Mouse (Mus musculus) lung, embryonic 16.5 days (tissue): Measurements from ENCODE around the gene Ace. TPM values are rescaled to one million over a fixed set of nuclear protein-coding genes. Genes with fewer than 3 reads are reported as not detected.

Experiments used
- ATAC-seq: fragments of 200-750 bp; cut with Nextera tagmentation; 2 replicates; pipeline ENCODE4 v1.8.0; 2017; ENCODE audit warnings: low read depth, mild to moderate bottlenecking, moderate library complexity
- H3K27ac ChIP-seq: fragments of 300-500 bp; sonication (generic); 2 replicates; pipeline ENCODE4 v1.5.1; 2014; ENCODE audit warnings: mild to moderate bottlenecking, control low read depth, low read length
- H3K27me3 ChIP-seq: fragments of 300-500 bp; sonication (generic); 2 replicates; pipeline ENCODE4 v1.6.1; 2014; ENCODE audit warnings: low read depth, low read length, mixed read lengths; ENCODE audit not compliant: control insufficient read depth, insufficient read depth
- H3K36me3 ChIP-seq: fragments of 300-500 bp; sonication (generic); 2 replicates; pipeline ENCODE4 v1.6.1; 2014; ENCODE audit warnings: low read length; ENCODE audit not compliant: control insufficient read depth, insufficient read depth
- H3K4me1 ChIP-seq: fragments of 300-500 bp; sonication (generic); replicated peaks from 2 replicates; pipeline ENCODE4 v1.6.1; 2014; ENCODE audit warnings: low read length, mixed read lengths; ENCODE audit not compliant: control insufficient read depth, insufficient read depth
- H3K4me2 ChIP-seq: fragments of 300-500 bp; sonication (generic); 2 replicates; pipeline ENCODE4 v1.6.1; 2014; ENCODE audit warnings: low read depth, low read length, control low read depth
- H3K4me3 ChIP-seq: fragments of 300-500 bp; sonication (generic); 2 replicates; pipeline ENCODE4 v1.5.1; 2014; ENCODE audit warnings: mild to moderate bottlenecking, low read length, control low read depth
- H3K9ac ChIP-seq: fragments of 300-500 bp; sonication (generic); 2 replicates; pipeline ENCODE4 v1.6.1; 2014; ENCODE audit warnings: low read length, control low read depth
- H3K9me3 ChIP-seq: fragments of 300-500 bp; sonication (generic); 2 replicates; pipeline ENCODE4 v1.6.1; 2016; ENCODE audit warnings: low read length; ENCODE audit not compliant: control insufficient read depth
- WGBS: fragments of 180-500 bp; shearing (Covaris S2); extraction: QIAGEN DNeasy Blood & Tissue Kit; methylation state at CpG from one replicate; pipeline ENCODE4 v1.1.7; 2014; 5-methylcytosine and 5-hydroxymethylcytosine counted together
- polyA plus RNA-seq: library from polyadenylated mRNA; unstranded; fragments of >200 nt; fragmentation: Nextera tagmentation; extraction: Ambion mirVana; gene quantifications from 2 replicates; pipeline ENCODE4 v1.2.1, GENCODE M21; 2015

Gene Ace
- 16.2 and 17.9 TPM in 2 replicates for polyA plus RNA-seq

GRCm38 (mm10) chr11:105967741-105968574 lies at the start of gene Ace:
TSS of gene Ace (plus strand) at chr11:105967945.
- H3K9ac ChIP-seq = peak within 1 kb of the TSS; percentile 66
- peak within 1 kb of the TSS; percentile 54 for H3K4me3 ChIP-seq
- WGBS = under 1% methylated on average over 73 of the region's 76 CpGs
- peaks cover 13% of the 10 kb centered on the region; the same call in 1 of the 2 replicates for H3K27me3 ChIP-seq
- peak; percentile 79 for ATAC-seq
- peak within 1 kb of the TSS; percentile 81 for H3K4me2 ChIP-seq
- H3K4me1 ChIP-seq = peaks cover 6% of the 10 kb centered on the region
- H3K36me3 ChIP-seq = no peaks in the 10 kb centered on the region
- H3K27ac ChIP-seq = no peak within 1 kb of the TSS; the same call in 1 of the 2 replicates
- H3K9me3 ChIP-seq = no peaks in the 10 kb centered on the region

DNA sequence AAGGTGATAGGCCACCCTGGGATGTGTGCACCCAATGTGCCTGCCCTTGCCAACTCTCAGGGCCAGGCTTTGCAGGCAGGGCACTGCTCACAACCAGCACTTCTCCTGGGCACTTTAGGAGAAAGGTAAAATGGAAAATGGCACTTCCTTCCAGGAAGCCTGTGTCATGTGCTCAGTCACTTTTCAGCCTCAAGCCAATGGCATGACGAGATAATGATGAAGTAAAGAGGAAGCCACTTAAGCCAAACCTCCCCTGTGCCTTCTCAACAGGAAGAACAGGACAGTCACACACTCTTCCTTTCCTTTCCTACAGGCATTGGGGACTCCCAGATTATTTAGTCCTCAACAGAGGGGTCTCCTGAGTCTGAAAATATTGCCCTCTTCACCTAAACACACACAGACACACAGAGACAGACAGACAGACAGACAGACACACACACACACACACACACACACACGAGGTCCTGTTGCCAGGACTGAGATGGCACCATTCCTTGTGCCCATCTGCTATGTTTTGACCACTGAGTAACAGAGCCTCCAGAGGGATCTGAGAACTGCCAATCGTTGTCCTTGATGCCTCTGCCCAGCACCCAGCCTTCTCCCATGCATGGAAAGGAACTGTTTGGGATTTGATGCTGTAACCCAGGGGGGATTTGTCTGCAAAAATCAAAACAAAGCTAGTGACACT lies 47.5 kb upstream of the Ace start:
- H3K4me1 ChIP-seq = no peaks in the 10 kb centered on the region
- H3K36me3 ChIP-seq = peaks cover 31% of the 10 kb centered on the region
- WGBS = 80% methylated on average over 3 of the region's 3 CpGs
- H3K27me3 ChIP-seq = no peaks in the 10 kb centered on the region
- H3K4me2 ChIP-seq = no peak overlapping the region
- no peak for ATAC-seq
- H3K9me3 ChIP-seq = no peaks in the 10 kb centered on the region
- H3K9ac ChIP-seq = no peak overlapping the region
- no peak overlapping the region for H3K4me3 ChIP-seq
- H3K27ac ChIP-seq = no peak overlapping the region

DNA sequence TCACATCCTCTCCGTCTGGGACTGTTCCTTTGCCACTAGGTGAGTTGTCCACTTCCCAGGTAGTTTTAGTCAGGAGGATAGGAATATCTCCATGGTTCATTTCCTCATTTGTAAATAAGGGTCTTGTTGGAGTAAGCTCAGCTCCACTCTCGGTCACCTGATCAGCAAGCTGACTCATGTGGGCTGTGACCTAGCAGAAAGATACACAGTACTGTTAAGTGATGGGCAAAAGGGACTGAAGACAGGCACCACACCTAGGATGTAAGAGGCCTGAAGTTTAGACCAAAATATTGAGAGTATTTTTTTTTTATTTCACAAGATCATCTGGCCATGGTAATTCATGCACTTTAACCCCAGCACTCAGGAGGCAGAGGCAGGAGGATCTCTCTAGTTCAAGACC lies 46.9 kb upstream of the Ace start:
- no peak overlapping the region for H3K27ac ChIP-seq
- no peak overlapping the region for H3K4me2 ChIP-seq
- no peaks in the 10 kb centered on the region for H3K27me3 ChIP-seq
- no peak for ATAC-seq
- H3K9ac ChIP-seq = no peak overlapping the region
- 86% methylated on average over 2 of the region's 2 CpGs for WGBS
- H3K4me1 ChIP-seq = no peaks in the 10 kb centered on the region
- peaks cover 31% of the 10 kb centered on the region for H3K36me3 ChIP-seq
- H3K4me3 ChIP-seq = no peak overlapping the region
- H3K9me3 ChIP-seq = no peaks in the 10 kb centered on the region

DNA sequence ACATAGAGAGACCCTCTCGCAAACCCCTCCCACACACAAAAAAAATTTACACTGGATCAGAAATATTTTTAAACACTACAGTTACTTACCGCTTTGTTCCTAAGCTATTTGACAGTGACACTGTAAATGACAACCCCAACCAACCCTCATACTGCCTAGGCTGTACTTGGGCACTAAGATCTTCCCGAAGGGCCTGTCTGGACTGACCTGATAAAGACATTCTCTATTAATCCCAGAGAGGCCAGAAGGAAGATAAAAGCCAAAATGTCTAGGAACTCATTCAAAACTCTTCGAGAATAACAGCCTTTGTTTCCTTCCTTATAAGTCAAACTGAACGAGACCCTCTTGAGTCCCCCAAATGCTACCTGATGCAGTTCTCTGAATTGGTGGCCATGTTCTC lies 46.5 kb upstream of the Ace start:
- no peaks in the 10 kb centered on the region for H3K27me3 ChIP-seq
- 85% methylated on average over 5 of the region's 5 CpGs for WGBS
- peaks cover 31% of the 10 kb centered on the region for H3K36me3 ChIP-seq
- no peak overlapping the region for H3K27ac ChIP-seq
- no peak overlapping the region for H3K4me2 ChIP-seq
- H3K9me3 ChIP-seq = no peaks in the 10 kb centered on the region
- H3K9ac ChIP-seq = no peak overlapping the region
- H3K4me1 ChIP-seq = no peaks in the 10 kb centered on the region
- H3K4me3 ChIP-seq = no peak overlapping the region
- no peak for ATAC-seq

DNA sequence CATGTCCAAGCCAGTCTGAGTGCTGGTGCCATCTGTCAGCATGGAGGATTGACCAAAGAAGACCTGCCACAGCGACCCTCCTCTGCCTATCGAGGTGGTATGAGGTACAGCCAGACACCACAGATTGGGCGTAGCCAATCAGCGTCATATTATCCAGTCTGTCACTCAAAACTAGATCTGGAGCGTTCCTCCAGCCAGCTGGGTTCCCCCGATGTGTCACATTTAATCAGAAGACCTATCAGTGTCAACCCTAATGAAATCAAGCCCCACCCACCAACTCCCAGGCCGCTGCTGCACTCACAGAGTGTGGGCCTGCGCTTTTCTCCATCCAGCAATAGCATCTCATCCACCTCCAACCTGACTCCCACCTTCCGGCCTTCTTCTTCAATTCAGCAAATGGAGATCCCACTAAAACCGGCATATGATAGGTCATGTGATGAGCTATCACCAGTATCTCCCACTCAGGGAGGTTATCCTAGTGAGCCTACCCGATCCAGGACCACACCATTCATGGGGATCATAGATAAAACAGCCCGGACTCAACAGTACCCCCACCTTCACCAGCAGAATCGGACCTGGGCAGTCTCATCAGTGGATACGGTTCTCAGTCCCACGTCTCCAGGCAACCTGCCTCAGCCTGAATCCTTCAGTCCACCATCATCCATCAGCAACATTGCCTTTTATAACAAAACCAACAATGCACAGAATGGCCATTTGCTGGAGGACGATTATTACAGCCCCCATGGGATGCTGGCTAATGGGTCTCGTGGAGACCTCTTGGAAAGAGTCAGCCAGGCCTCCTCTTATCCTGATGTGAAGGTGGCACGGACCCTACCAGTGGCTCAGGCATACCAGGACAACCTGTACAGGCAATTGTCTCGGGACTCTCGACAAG lies 44.7 kb upstream of the Ace start:
- no peaks in the 10 kb centered on the region; the same call in 1 of the 2 replicates for H3K4me1 ChIP-seq
- no peak overlapping the region for H3K4me3 ChIP-seq
- no peak overlapping the region for H3K4me2 ChIP-seq
- ATAC-seq = no peak
- H3K9me3 ChIP-seq = no peaks in the 10 kb centered on the region
- WGBS = 88% methylated on average over 20 of the region's 20 CpGs
- H3K9ac ChIP-seq = no peak overlapping the region
- H3K36me3 ChIP-seq = peaks cover 27% of the 10 kb centered on the region
- H3K27me3 ChIP-seq = no peaks in the 10 kb centered on the region
- H3K27ac ChIP-seq = no peak overlapping the region

DNA sequence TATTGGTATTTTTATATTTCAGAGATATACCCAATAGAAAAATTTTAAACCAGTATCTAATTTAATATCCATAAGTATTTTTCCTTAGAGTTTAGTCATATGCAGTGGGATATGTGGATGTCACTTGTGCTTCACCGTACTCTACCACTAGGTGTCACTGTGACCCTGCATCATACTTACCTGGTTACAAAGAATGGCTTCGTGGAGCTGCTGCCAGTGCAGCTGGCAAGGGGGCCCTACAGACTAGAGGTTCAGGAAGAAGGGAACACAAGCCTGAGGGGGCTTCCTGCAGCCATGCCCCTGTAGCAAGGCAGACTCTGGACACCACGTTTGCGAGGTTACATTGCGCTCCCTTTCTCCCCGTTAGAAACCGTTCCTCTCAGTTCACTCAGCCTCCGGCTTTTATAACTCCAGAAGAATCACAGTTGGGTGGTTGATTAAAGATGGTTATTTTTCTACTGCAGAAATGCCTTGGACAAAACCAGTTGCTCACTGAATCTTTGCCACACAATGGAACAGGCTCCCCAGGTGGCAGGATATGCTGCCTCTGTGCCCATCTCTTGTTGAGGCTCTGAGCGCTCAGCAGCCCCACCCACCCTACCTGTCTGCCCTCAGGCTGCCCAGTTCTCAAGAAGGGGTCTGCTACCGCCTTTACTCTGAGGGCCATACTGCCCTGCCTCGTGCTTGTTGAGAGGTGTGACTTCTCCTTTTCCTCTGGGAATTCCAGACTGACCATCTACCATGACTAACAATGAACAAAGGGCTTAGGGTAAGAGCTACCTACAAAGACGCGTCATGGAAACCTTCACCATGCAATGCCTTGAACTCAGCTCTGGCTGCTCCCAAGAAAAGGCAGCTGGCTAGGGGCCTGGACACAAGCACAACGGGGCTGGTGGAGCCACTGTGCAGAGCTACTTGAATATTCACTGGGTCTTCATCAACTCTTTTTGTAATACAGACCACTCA lies 40.4 kb upstream of the Ace start:
- Histone ChIP-seq H3K36me3 (peaks cover 11% of the 10 kb centered on the region; the same call in 1 of the 2 replicates), H3K27ac (no peak overlapping the region), H3K4me2 (no peak overlapping the region), H3K4me3 (no peak overlapping the region), H3K9ac (no peak overlapping the region; the same call in 1 of the 2 replicates), H3K27me3 (no peaks in the 10 kb centered on the region), H3K9me3 (no peaks in the 10 kb centered on the region), H3K4me1 (no peaks in the 10 kb centered on the region; the same call in 1 of the 2 replicates)
- peak; percentile 45; the same call in 1 of the 2 replicates for ATAC-seq
- 56% methylated on average over 14 of the region's 14 CpGs for WGBS

DNA sequence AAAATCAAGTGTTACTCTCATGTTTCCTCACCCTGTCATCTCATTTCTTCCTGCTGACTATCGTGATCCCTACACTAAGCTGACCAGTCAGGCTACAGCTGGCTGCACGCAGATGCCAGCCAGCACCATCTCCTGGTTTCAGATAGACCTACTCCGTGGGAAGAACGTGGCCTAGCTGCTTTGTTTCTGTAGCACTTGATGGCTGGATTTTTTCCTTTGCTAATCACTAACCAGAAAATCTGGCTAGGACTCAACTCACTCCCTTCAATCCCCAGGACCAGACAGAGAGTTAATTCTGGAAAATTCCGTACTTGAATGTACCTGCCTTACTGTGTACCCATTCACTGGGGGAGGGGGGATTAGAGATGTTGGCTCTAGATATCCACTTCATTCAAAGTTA lies 39.6 kb upstream of the Ace start:
- Histone ChIP-seq H3K4me3 (no peak overlapping the region), H3K4me1 (peaks cover under 1% of the 10 kb centered on the region; the same call in 1 of the 2 replicates), H3K9me3 (no peaks in the 10 kb centered on the region), H3K4me2 (no peak overlapping the region), H3K36me3 (peaks cover 7% of the 10 kb centered on the region; the same call in 1 of the 2 replicates), H3K27me3 (no peaks in the 10 kb centered on the region), H3K9ac (no peak overlapping the region), H3K27ac (no peak overlapping the region)
- no peak for ATAC-seq
- 69% methylated on average over 5 of the region's 5 CpGs for WGBS

- Histone ChIP-seq H3K4me2 (no peak overlapping the region), H3K4me1 (peaks cover 16% of the 10 kb centered on the region), H3K27ac (no peak overlapping the region), H3K9ac (no peak overlapping the region), H3K9me3 (no peaks in the 10 kb centered on the region), H3K4me3 (no peak overlapping the region), H3K27me3 (no peaks in the 10 kb centered on the region), H3K36me3 (0 out of 2 replicates have a peak, but pooled peaks cover 2% of the 10 kb centered on the region)
- no peak for ATAC-seq
- WGBS = 83% methylated on average over 3 of the region's 3 CpGs
Measured at GRCm38 (mm10) chr11:105931380-105931779, 36.4 kb upstream of the Ace start.
